Comparison of ENCODE assay signal across 30 mouse cellular contexts in the genomic region with DNA sequence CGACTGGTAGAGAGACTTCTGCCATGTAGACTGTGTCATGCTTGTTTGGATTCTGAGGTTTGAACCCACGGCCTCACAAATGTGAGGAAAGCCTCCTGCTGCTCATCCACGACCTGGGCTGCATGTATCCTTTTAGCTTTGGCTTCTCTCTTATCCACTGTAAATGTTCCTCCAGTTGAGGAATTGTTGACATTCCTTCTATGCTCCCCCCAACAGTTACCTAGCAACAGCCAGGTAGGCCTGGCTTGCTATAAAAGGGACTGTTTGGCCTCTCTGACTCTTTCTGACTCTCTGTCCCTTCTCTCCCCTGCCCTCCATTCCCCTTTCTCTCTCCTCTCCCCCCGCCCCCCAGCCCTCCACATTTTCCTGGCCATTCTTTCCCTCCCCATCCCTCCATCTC. TPM values are rescaled to one million over a fixed set of nuclear protein-coding genes. Genes with fewer than 3 reads are reported as not detected.
DNase-seq lines count a peak whose midpoint lies in the region; ATAC-seq and TF ChIP-seq lines count a peak whose summit lies in the region.
"Had no signal": no experiment of that assay in that cellular context is flagged by ENCODE, and none has a peak within 500 bp of the region (broad histone marks: within the 10 kb centered on the region; RNA-seq: fewer than 3 reads in every experiment).

No protein-coding gene starts in this region.

- no peak overlapping the region for H3K4me3 ChIP-seq in lung, embryonic 15.5 days
- no peak overlapping the region for H3K4me3 ChIP-seq in lung, adult 2 months (replicated peaks; ENCODE audit: extremely low read depth, low read depth, low read length)
- H3K4me3 ChIP-seq: embryonic facial prominence, embryonic 10.5 days; embryonic facial prominence, embryonic 13.5 days; erythroblast, embryonic 14.5 days; forebrain, embryonic 12.5 days; forebrain, embryonic 15.5 days; heart, adult 2 months; heart, embryonic 10.5 days; heart, embryonic 13.5 days had no signal

- H3K4me1 ChIP-seq in lung, embryonic 15.5 days: no peaks in the 10 kb centered on the region
- H3K4me1 ChIP-seq in lung, adult 2 months (ENCODE audit: control insufficient read depth, insufficient read depth, low read length): no peaks in the 10 kb centered on the region
- H3K4me1 ChIP-seq: embryonic facial prominence, embryonic 13.5 days; forebrain, embryonic 15.5 days had no signal

- TF ChIP-seq CTCF in lung, adult 2 months (IDR thresholded peaks at IDR 0.05; ENCODE audit: insufficient read depth, low read length): no peak

- peak; percentile 11 for DNase-seq in embryo, embryonic 10 days (ENCODE audit: low spot score)
- DNase-seq in embryo, embryonic 10.5 days (ENCODE audit: low spot score): no peak
- no peak for DNase-seq in lung, adult 2 months
- peak; percentile 6 for DNase-seq in ES-CJ7 (ENCODE audit: low read depth, low spot score)
- no peak for DNase-seq in cerebellum, postnatal 10 days
- DNase-seq: adrenal gland, adult 8-10 months; adrenal gland, postnatal 25 days; cerebellum, adult 11-12 months; cerebellum, adult 8-10 months; cerebellum, postnatal 14 days; embryo, embryonic 11 days; gastrocnemius, postnatal 10 days; gastrocnemius, postnatal 36 days; heart, adult 2 months; heart, postnatal 14 days; heart, postnatal 4 days had no signal

- no peaks in the 10 kb centered on the region for H3K9me3 ChIP-seq in lung, embryonic 15.5 days
- H3K9me3 ChIP-seq: embryonic facial prominence, embryonic 10.5 days; embryonic facial prominence, embryonic 13.5 days; forebrain, embryonic 12.5 days; forebrain, embryonic 15.5 days; G1E; heart, embryonic 10.5 days; heart, embryonic 13.5 days had no signal

- no peak for TF ChIP-seq POLR2A in lung, adult 2 months (IDR thresholded peaks at IDR 0.05; ENCODE audit: borderline replicate concordance, extremely low read depth, low read depth, low read length)

- H3K36me3 ChIP-seq in lung, embryonic 15.5 days: no peaks in the 10 kb centered on the region
- H3K36me3 ChIP-seq: embryonic facial prominence, embryonic 10.5 days; embryonic facial prominence, embryonic 13.5 days; forebrain, embryonic 12.5 days; forebrain, embryonic 15.5 days; G1E; heart, embryonic 10.5 days; heart, embryonic 13.5 days had no signal

- H3K9ac ChIP-seq in lung, embryonic 15.5 days: no peak overlapping the region
- H3K9ac ChIP-seq: embryonic facial prominence, embryonic 13.5 days; forebrain, embryonic 12.5 days; forebrain, embryonic 15.5 days; heart, embryonic 13.5 days; hindbrain, embryonic 14.5 days had no signal

- H3K4me2 ChIP-seq in lung, embryonic 15.5 days: no peak overlapping the region
- H3K4me2 ChIP-seq: embryonic facial prominence, embryonic 13.5 days; forebrain, embryonic 12.5 days; forebrain, embryonic 15.5 days; heart, embryonic 13.5 days; hindbrain, embryonic 14.5 days had no signal

- peak; percentile 27; the same call in 1 of the 2 replicates for ATAC-seq in lung, embryonic 15.5 days (ENCODE audit: borderline replicate concordance, extremely low read depth, low FRiP score, low TSS enrichment)
- ATAC-seq: activated CD4-positive, CD25-positive, alpha-beta regulatory T cell, adult 4 months; forebrain, embryonic 15.5 days; hindbrain, postnatal 0 days; inflammation-experienced regulatory T-cells, adult 6 months; Patski had no signal

- WGBS in lung, embryonic 15.5 days: 52% methylated on average over 4 of the region's 4 CpGs
- 35% methylated on average over 3 of the region's 4 CpGs for WGBS in lung, adult 2 months

- H3K27me3 ChIP-seq in lung, embryonic 15.5 days: no peaks in the 10 kb centered on the region
- H3K27me3 ChIP-seq: embryonic facial prominence, embryonic 13.5 days; forebrain, embryonic 12.5 days; forebrain, embryonic 15.5 days; heart, embryonic 13.5 days; Patski had no signal

- H3K27ac ChIP-seq in lung, embryonic 15.5 days: no peak overlapping the region
- H3K27ac ChIP-seq: embryonic facial prominence, embryonic 10.5 days; embryonic facial prominence, embryonic 13.5 days; forebrain, embryonic 12.5 days; forebrain, embryonic 15.5 days; heart, adult 2 months; heart, embryonic 10.5 days; heart, embryonic 13.5 days; hindbrain, embryonic 14.5 days; hindbrain, postnatal 0 days had no signal

RNA-seq across cellular contexts. Expression of a gene that starts 9.9 kb away (rescaled TPM):
- polyA plus RNA-seq in lung, embryonic 15.5 days (2015; fragmentation: Nextera tagmentation; extraction: Ambion mirVana): 20.4 and 21.3 TPM in 2 replicates
- 0.26 and 0.45 TPM in 2 replicates for polyA plus RNA-seq in lung, adult 2 months (2012; rRNA removed)
- polyA plus RNA-seq: activated CD4-positive, CD25-positive, alpha-beta regulatory T cell, adult 4 months; erythroblast, embryonic 14.5 days; G1E; Patski had no signal

Comparison
In these comparisons a context has a peak if more than half of its experiments do, and no peak if none do; other contexts are left out.
1. DNase-seq: peak in embryo, embryonic 10 days (single experiment) and ES-CJ7 (single experiment); none in embryo, embryonic 10.5 days (single experiment), lung, adult 2 months (single experiment) and cerebellum, postnatal 10 days (0 of 2).
2. RNA of a gene that starts 9.9 kb away (polyA plus RNA-seq): 20.4 to 21.3 TPM in lung, embryonic 15.5 days; 0.26 to 0.45 TPM in lung, adult 2 months; every median in the first group is over 10 times any median in the second.